Mouse (Mus musculus) CH12.LX (cell line): ENCODE results near the gene Tex13b. TPM values are rescaled to one million over a fixed set of nuclear protein-coding genes. Genes with fewer than 3 reads are reported as not detected.
"Not testable (repeated sequence)": the region's sequence is repeated elsewhere in the genome, so short reads cannot be mapped to it uniquely, and the experiment has no call there.

Experiments
- DNase-seq: peaks from one replicate; pipeline ENCODE4 v3.0.0-alpha.2; 2013; ENCODE audit errors: extremely low read depth
- H3K27ac ChIP-seq: 2 replicates; pipeline ENCODE4 v1.5.1; 2012; ENCODE audit warnings: low read depth, mild to moderate bottlenecking, control low read depth, moderate library complexity; ENCODE audit not compliant: insufficient read depth
- H3K27me3 ChIP-seq: replicated peaks from 2 replicates; pipeline ENCODE3; 2012; ENCODE audit warnings: inconsistent platforms
- H3K36me3 ChIP-seq, 2 experiments: replicated peaks in 1 of 2; 2 replicates each; pipeline versions ENCODE3 to v1.6.1; 2012; ENCODE audit warnings: inconsistent platforms in 1 of 2, low read length in 1 of 2, mild to moderate bottlenecking in 1 of 2, mixed read lengths in 1 of 2, moderate library complexity in 1 of 2; ENCODE audit not compliant: control insufficient read depth in 1 of 2, insufficient read depth in 1 of 2
- H3K4me1 ChIP-seq, 2 experiments: 2 replicates each; pipeline ENCODE4 v1.6.1; 2012; ENCODE audit warnings: inconsistent platforms in 1 of 2, moderate library complexity in 1 of 2; ENCODE audit not compliant: insufficient read depth in 2 of 2, control insufficient read depth in 1 of 2
- H3K4me2 ChIP-seq: 2 replicates; pipeline ENCODE4 v1.6.1; 2012; ENCODE audit warnings: low read depth, mild to moderate bottlenecking, control low read depth; ENCODE audit not compliant: poor library complexity, insufficient read depth, severe bottlenecking
- H3K4me3 ChIP-seq, 3 experiments: fragments of 150-350 bp in 1 of 3; sonication (generic) in 1 of 3; replicated peaks in 1 of 3; 2 replicates each; pipeline versions ENCODE3 to v1.5.1; 2011 to 2012; ENCODE audit warnings: low read depth in 2 of 3, low read length in 2 of 3, mild to moderate bottlenecking in 2 of 3, moderate library complexity in 2 of 3, control low read depth in 1 of 3, improper control_type of control experiment in 1 of 3, inconsistent platforms in 1 of 3, mixed read lengths in 1 of 3; ENCODE audit not compliant: poor library complexity in 1 of 3
- H3K79me2 ChIP-seq: replicated peaks from 2 replicates; pipeline ENCODE4 v1.6.1; 2012; ENCODE audit warnings: mild to moderate bottlenecking, moderate library complexity; ENCODE audit not compliant: control insufficient read depth, poor library complexity, insufficient read depth, severe bottlenecking; ENCODE audit errors: extremely low read depth
- H3K9ac ChIP-seq: 2 replicates; pipeline ENCODE4 v1.6.1; 2012; ENCODE audit warnings: low read depth, mild to moderate bottlenecking, control low read depth, moderate library complexity; ENCODE audit not compliant: insufficient read depth
- H3K9me3 ChIP-seq: replicated peaks from 2 replicates; pipeline ENCODE3; 2012; ENCODE audit warnings: low read length, inconsistent platforms, mixed read lengths
- CHD1 ChIP-seq: IDR thresholded peaks from 2 replicates; pipeline ENCODE4 v1.6.1; 2012; ENCODE audit warnings: low read depth, low read length, improper control_type of control experiment, inconsistent platforms
- CHD2 ChIP-seq: IDR thresholded peaks from 2 replicates; pipeline ENCODE4 v1.6.1; 2011; ENCODE audit warnings: low read length, improper control_type of control experiment
- CTCF ChIP-seq, 2 experiments: IDR thresholded peaks in 1 of 2; conservative IDR thresholded peaks in 1 of 2; 2 replicates each; pipeline ENCODE4 v1.5.1; 2011 to 2012; ENCODE audit warnings: low read depth in 2 of 2, low read length in 2 of 2, improper control_type of control experiment in 1 of 2, inconsistent platforms in 1 of 2, mild to moderate bottlenecking in 1 of 2, moderate library complexity in 1 of 2
- ELF1 ChIP-seq: IDR thresholded peaks from 2 replicates; pipeline ENCODE4 v1.6.1; 2014; ENCODE audit warnings: low read depth, mild to moderate bottlenecking, inconsistent platforms, low read length, improper control_type of control experiment
- HCFC1 ChIP-seq: IDR thresholded peaks from 2 replicates; pipeline ENCODE4 v1.6.1; 2012; ENCODE audit warnings: low read depth, mild to moderate bottlenecking, inconsistent platforms, low read length, improper control_type of control experiment
- JUN ChIP-seq: IDR thresholded peaks from 2 replicates; pipeline ENCODE4 v1.6.1; 2011; ENCODE audit warnings: low read depth, mild to moderate bottlenecking, low read length, improper control_type of control experiment, moderate library complexity; ENCODE audit not compliant: insufficient read depth
- KAT2A ChIP-seq: IDR thresholded peaks from 2 replicates; pipeline ENCODE4 v1.6.1; 2012; ENCODE audit warnings: low read length, improper control_type of control experiment, inconsistent platforms; ENCODE audit not compliant: insufficient replicate concordance
- MAFK ChIP-seq: IDR thresholded peaks from 2 replicates; pipeline ENCODE4 v1.6.1; 2011; ENCODE audit warnings: low read length, improper control_type of control experiment; ENCODE audit not compliant: insufficient replicate concordance
- MAX ChIP-seq: IDR thresholded peaks from 2 replicates; pipeline ENCODE4 v1.6.1; 2011; ENCODE audit warnings: low read length, improper control_type of control experiment
- MEF2A ChIP-seq: IDR thresholded peaks from 2 replicates; pipeline ENCODE4 v1.6.1; 2014; ENCODE audit warnings: low read depth, mild to moderate bottlenecking, inconsistent platforms, low read length, improper control_type of control experiment, borderline replicate concordance
- MXI1 ChIP-seq: IDR thresholded peaks from 2 replicates; pipeline ENCODE4 v1.6.1; 2011; ENCODE audit warnings: mild to moderate bottlenecking, low read depth, low read length, improper control_type of control experiment
- MYC ChIP-seq: IDR thresholded peaks from 2 replicates; pipeline ENCODE4 v1.6.1; 2011; ENCODE audit warnings: low read depth, mild to moderate bottlenecking, improper control_type of control experiment, low read length
- NELFE ChIP-seq: IDR thresholded peaks from 2 replicates; pipeline ENCODE4 v1.6.1; 2011; ENCODE audit warnings: low read depth, low read length, improper control_type of control experiment
- PAX5 ChIP-seq: IDR thresholded peaks from 2 replicates; pipeline ENCODE4 v1.6.1; 2012; ENCODE audit warnings: low read length, inconsistent platforms, mixed read lengths
- RAD21 ChIP-seq: IDR thresholded peaks from 2 replicates; pipeline ENCODE4 v1.6.1; 2011; ENCODE audit warnings: low read depth, mild to moderate bottlenecking, low read length, improper control_type of control experiment, moderate library complexity
- SMC3 ChIP-seq: IDR thresholded peaks from 2 replicates; pipeline ENCODE4 v1.6.1; 2011; ENCODE audit warnings: low read depth, low read length, improper control_type of control experiment
- TBP ChIP-seq: conservative IDR thresholded peaks from 2 replicates; pipeline ENCODE4 v1.6.1; 2011; ENCODE audit warnings: low read depth, low read length, improper control_type of control experiment
- TCF12 ChIP-seq: IDR thresholded peaks from 2 replicates; pipeline ENCODE4 v1.6.1; 2014; ENCODE audit warnings: low read depth, mild to moderate bottlenecking, inconsistent platforms, low read length, improper control_type of control experiment
- UBTF ChIP-seq: IDR thresholded peaks from 2 replicates; pipeline ENCODE4 v1.6.1; 2012; ENCODE audit warnings: low read depth, mild to moderate bottlenecking, inconsistent platforms, low read length, improper control_type of control experiment, moderate library complexity
- USF2 ChIP-seq: conservative IDR thresholded peaks from 2 replicates; pipeline ENCODE4 v1.6.1; 2011; ENCODE audit warnings: low read depth, low read length, improper control_type of control experiment
- ZKSCAN1 ChIP-seq: IDR thresholded peaks from 2 replicates; pipeline ENCODE4 v1.6.1; 2012; ENCODE audit warnings: low read depth, inconsistent platforms, low read length, improper control_type of control experiment, borderline replicate concordance
- ZNF384 ChIP-seq: IDR thresholded peaks from 2 replicates; pipeline ENCODE4 v1.6.1; 2012; ENCODE audit warnings: low read depth, low read length, improper control_type of control experiment, inconsistent platforms
- dilution Hi-C: fragments of 300-500 bp; cut with MboI; formaldehyde crosslinking; loops from 2 replicates; pipeline ENCODE4 v1.14.3; 2020; ENCODE audit warnings: low sequenced_read_pairs; ENCODE audit not compliant: extremely low pct_unique_long_range_greater_than_20kb, extremely low pct_ligation_motif_present
- in situ Hi-C: fragments of 300-500 bp; cut with MboI; formaldehyde crosslinking; loops from 3 replicates; pipeline ENCODE4 v1.14.3; 2019; ENCODE audit warnings: low sequenced_read_pairs, low pct_ligation_motif_present, low pct_unique_long_range_greater_than_20kb, mixed read lengths
- polyA plus RNA-seq: library from polyadenylated mRNA; unstranded; fragments of >175 nt; gene quantifications from 2 replicates; pipeline ENCODE4 v1.2.1, GENCODE M21; 2012; ENCODE audit warnings: low read depth; ENCODE audit not compliant: insufficient read length
- total RNA-seq, 2 experiments: library from RNA; depleted of rRNA; stranded (reverse); fragments of 300-350 nt in 1 of 2; fragments of >200 nt in 1 of 2; gene quantifications; 2 replicates each; pipeline ENCODE4 v1.2.3; 2012 to 2014

Tex13b gene
- total and polyA plus RNA-seq, 3 experiments = 44.2 to 78.8 (median 77.9) TPM

DNA sequence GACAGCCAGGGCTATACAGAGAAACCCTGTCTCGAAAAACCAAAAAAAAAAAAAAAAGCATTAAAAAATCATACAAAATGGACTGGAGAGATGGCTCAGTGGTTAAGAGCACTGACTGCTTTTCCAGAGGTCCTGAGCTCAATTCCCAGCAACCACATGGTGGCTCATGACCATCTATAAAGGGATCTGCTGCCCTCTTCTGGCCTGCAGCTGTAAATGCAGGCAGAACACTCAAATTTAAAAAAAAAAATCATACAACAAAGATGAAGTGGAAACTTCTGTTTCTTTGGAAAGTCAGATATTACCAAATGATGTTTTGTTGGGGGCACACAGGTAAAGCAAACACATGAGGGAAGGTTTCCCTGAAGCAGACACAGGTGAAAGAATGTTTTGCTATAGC lies 32.2 kb upstream of the Tex13b start:
- TF ChIP-seq MYC (peak; percentile 46; the same call in 1 of the 2 replicates), CTCF (conservative IDR thresholded peaks at IDR 0.05 in 1 of 2, IDR thresholded peaks at IDR 0.05 in 1 of 2; ENCODE audit: low read depth in 2 of 2, low read length in 2 of 2) (peak; percentile 18 to 62; a peak in 3 of 4 replicates), ZNF384 (peak; percentile 79), RAD21 (peak; percentile 48), SMC3 (peak; percentile 41)
- TF ChIP-seq, all 38 proteins: peak for 5; not testable (repeated sequence) for 33
- H3K36me3 ChIP-seq, H3K9me3 ChIP-seq, H3K4me2 ChIP-seq, DNase-seq, H3K27me3 ChIP-seq, H3K79me2 ChIP-seq, H3K9ac ChIP-seq, H3K4me1 ChIP-seq, H3K27ac ChIP-seq, dilution Hi-C loops, H3K4me3 ChIP-seq: not testable (repeated sequence)
- in situ Hi-C loops = loop anchor here (10.0 to 25.0 kb wide), 2 partner anchors 233 to 351 kb away; partner anchors contain the start of gene Tsc22d3

- no peaks in the 10 kb centered on the region for H3K79me2 ChIP-seq
- no peaks in the 10 kb centered on the region for H3K27me3 ChIP-seq
- H3K9me3 ChIP-seq = no peaks in the 10 kb centered on the region
- H3K4me2 ChIP-seq = no peak overlapping the region
- no peak for TF ChIP-seq USF2
- no peak for TF ChIP-seq MAX
- no peak for TF ChIP-seq ELF1
- no peak for TF ChIP-seq UBTF
- TF ChIP-seq MEF2A = no peak
- no peak for TF ChIP-seq HCFC1
- TF ChIP-seq TBP = no peak
- no peak for TF ChIP-seq TCF12
- no peak for TF ChIP-seq MXI1
- no peak for TF ChIP-seq JUN
- no peak for TF ChIP-seq PAX5
- no peak for TF ChIP-seq ZKSCAN1
- no peak for TF ChIP-seq CHD1
- no peak for TF ChIP-seq RAD21
- TF ChIP-seq NELFE = no peak
- no peak for TF ChIP-seq CHD2
- no peak for TF ChIP-seq CTCF (conservative IDR thresholded peaks at IDR 0.05 in 1 of 2, IDR thresholded peaks at IDR 0.05 in 1 of 2; ENCODE audit: low read depth in 2 of 2, low read length in 2 of 2)
- TF ChIP-seq MYC = no peak
- no peak for TF ChIP-seq KAT2A
- no peak for TF ChIP-seq MAFK
- dilution Hi-C loops (no loop called here), in situ Hi-C loops (loop anchor here (10.0 to 25.0 kb wide), 2 partner anchors 228 to 345 kb away; partner anchors contain the start of gene Tsc22d3)
- peaks cover 0 to 5% of the 10 kb centered on the region in 2 experiments for H3K36me3 ChIP-seq
- no peak overlapping the region for H3K9ac ChIP-seq
- no peak overlapping the region for H3K27ac ChIP-seq
- H3K4me1 ChIP-seq = peaks cover 11 to 14% of the 10 kb centered on the region in 2 experiments
- no peak for DNase-seq
- H3K4me3 ChIP-seq = no peak overlapping the region
Measured at GRCm38 (mm10) chrX:140839887-140840286, 26.7 kb upstream of the Tex13b start.
